Mouse (Mus musculus) bone marrow, adult 2 months (tissue): ENCODE measurements at regions not wholly inside any gene's neighbourhood (a gene's known extent, or its start where the extent isn't known, plus 50 kb on each side); places are given as distances from the start of the nearest gene placed in this dataset.

Source experiments
- CTCF ChIP-seq: fragments of 200-500 bp; IDR thresholded peaks from 2 replicates; pipeline ENCODE4 v1.5.1; 2011; ENCODE audit warnings: low read length, control low read depth; ENCODE audit not compliant: control insufficient read depth, insufficient read depth
- POLR2A ChIP-seq: fragments of 200-500 bp; IDR thresholded peaks from 2 replicates; pipeline ENCODE4 v1.6.1; 2011; ENCODE audit warnings: low read depth, mild to moderate bottlenecking, control low read depth, low read length, borderline replicate concordance; ENCODE audit not compliant: control insufficient read depth

GRCm38 (mm10) chr14:73441951-73442716 lies 57.0 kb upstream of the Itm2b start:
- TF ChIP-seq POLR2A (no peak), CTCF (no peak)
